Mouse (Mus musculus): ENCODE results near the gene Olfr807.

Gene Olfr807

GRCm38 (mm10) chr10:129757693-129758092, at the start of gene Olfr807:
Olfr807 (minus strand) TSS chr10:129757793.
- no peak for DNase-seq

DNA sequence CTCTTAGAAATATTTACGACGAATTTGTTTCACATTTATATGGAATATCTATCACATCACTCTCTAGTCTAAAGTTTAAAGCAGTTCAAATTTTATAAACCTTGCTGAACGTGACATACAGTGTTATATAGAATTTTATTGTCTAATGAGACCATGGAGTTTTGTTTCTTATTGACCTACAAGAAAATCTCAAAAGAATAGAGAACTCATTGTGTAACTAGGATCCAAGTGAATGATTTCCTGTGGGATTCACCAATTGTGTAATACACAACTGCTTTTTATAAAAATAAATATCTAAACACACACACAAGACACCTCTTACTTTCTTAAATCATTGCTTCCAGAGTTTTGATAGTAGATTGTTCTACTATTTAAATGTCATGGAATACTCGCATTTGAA, 46.7 kb upstream of the Olfr807 start, which contains the start of gene Olfr811:
Gene Olfr811 (minus strand): TSS at position 101 of the 400 bp plus-strand sequence.
- DNase-seq = no peak

GRCm38 (mm10) chr10:129794817-129795216, 37.2 kb upstream of the Olfr807 start, which contains the start of gene Olfr810:
Olfr810 (minus strand) TSS chr10:129794917.
- DNase-seq = no peak

- DNase-seq = no peak
Measured at GRCm38 (mm10) chr10:129778123-129778522, 20.5 kb upstream of the Olfr807 start.

GRCm38 (mm10) chr10:129774338-129774737, 16.7 kb upstream of the Olfr807 start, which contains the start of gene Olfr809:
Olfr809 (plus strand) TSS chr10:129774638.
- DNase-seq = no peak

- DNase-seq = no peak
Measured at GRCm38 (mm10) chr10:129765182-129765581, 7.6 kb upstream of the Olfr807 start, which contains the start of gene Olfr808. Olfr808 (plus strand) TSS chr10:129765482.

DNA sequence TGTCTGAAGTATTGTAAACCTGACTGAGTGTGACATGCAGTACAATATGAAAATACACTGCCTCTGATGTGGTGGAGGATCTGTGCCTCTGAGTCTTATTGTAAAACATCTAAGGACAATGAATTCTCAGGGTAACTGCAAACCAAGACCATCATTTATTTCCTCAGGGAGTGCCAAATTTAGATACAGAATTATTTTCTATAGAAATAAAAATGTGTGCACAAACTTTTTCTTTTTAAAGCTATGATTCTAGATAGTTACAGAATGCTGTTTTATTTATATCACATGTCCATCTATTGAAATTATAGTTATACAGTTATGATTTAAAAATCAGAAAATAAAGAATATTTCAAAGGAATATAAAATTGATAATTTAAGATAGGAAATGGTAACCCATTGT, 15.8 kb downstream of the Olfr807 start, which contains the start of gene Olfr806:
Gene Olfr806 (minus strand): TSS at position 101 of the 400 bp plus-strand sequence.
- no peak for DNase-seq

DNA sequence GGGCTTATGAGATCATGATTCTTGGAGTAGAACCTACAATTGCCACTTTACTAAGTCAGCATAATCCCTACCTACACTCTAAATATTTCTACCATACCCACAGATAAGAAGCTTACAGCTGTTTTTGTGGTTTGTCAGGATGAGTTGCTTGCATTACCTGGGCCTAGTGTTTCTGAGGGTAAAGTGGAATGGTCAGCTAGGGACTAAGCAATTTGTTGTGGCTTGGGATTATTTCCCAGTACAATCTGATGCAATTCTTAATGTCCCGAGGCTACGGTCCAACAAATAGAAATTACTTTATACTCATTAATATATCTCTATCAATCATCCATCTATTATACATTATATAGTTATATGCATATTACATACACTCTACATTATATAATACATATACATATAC, 28.3 kb downstream of the Olfr807 start, which contains the start of gene Olfr805:
Gene Olfr805 (minus strand): TSS at position 101 of the 400 bp plus-strand sequence.
- DNase-seq = no peak
